Mouse (Mus musculus) lung, postnatal 0 days (tissue): ENCODE data around the gene Pim2. TPM values are rescaled to one million over a fixed set of nuclear protein-coding genes. Genes with fewer than 3 reads are reported as not detected.

Source experiments
- ATAC-seq: fragments of 200-750 bp; cut with Nextera tagmentation; 2 replicates; pipeline ENCODE4 v1.8.0; 2017; ENCODE audit warnings: moderate library complexity
- DNase-seq: peaks from one replicate; pipeline ENCODE4 v3.0.0-alpha.2; 2016; ENCODE audit warnings: low spot score
- H3K27ac ChIP-seq: fragments of 300-500 bp; sonication (generic); 2 replicates; pipeline ENCODE4 v1.5.1; 2014; ENCODE audit warnings: antibody characterized with exemption, mild to moderate bottlenecking, low read length, mixed read lengths
- H3K27me3 ChIP-seq: fragments of 300-500 bp; sonication (generic); replicated peaks from 2 replicates; pipeline ENCODE4 v1.6.1; 2014; ENCODE audit warnings: low read length, mixed read lengths; ENCODE audit not compliant: insufficient read depth
- H3K36me3 ChIP-seq: fragments of 300-500 bp; sonication (generic); 2 replicates; pipeline ENCODE4 v1.6.1; 2014; ENCODE audit warnings: low read length, mixed read lengths; ENCODE audit not compliant: insufficient read depth
- H3K4me1 ChIP-seq: fragments of 300-500 bp; sonication (generic); 2 replicates; pipeline ENCODE4 v1.6.1; 2014; ENCODE audit warnings: antibody characterized with exemption, low read depth, low read length, mixed read lengths; ENCODE audit not compliant: insufficient read depth
- H3K4me2 ChIP-seq: fragments of 300-500 bp; sonication (generic); replicated peaks from 2 replicates; pipeline ENCODE4 v1.6.1; 2014; ENCODE audit warnings: low read depth, mild to moderate bottlenecking, low read length, moderate library complexity, mixed read lengths
- H3K4me3 ChIP-seq: fragments of 300-500 bp; sonication (generic); 2 replicates; pipeline ENCODE4 v1.5.1; 2014; ENCODE audit warnings: low read depth, low read length
- H3K9ac ChIP-seq: fragments of 300-500 bp; sonication (generic); replicated peaks from 2 replicates; pipeline ENCODE4 v1.6.1; 2014; ENCODE audit warnings: low read depth, mild to moderate bottlenecking
- H3K9me3 ChIP-seq: fragments of 300-500 bp; sonication (generic); 2 replicates; pipeline ENCODE4 v1.6.1; 2016; ENCODE audit warnings: low read length, mixed read lengths
- CTCF ChIP-seq: IDR thresholded peaks from 2 replicates; pipeline ENCODE4 v1.5.1; 2016; ENCODE audit warnings: antibody characterized with exemption, mild to moderate bottlenecking
- EP300 ChIP-seq: IDR thresholded peaks from 2 replicates; pipeline ENCODE4 v1.6.1; 2016; ENCODE audit warnings: antibody characterized with exemption, mild to moderate bottlenecking, control low read depth
- WGBS: fragments of 180-500 bp; shearing (Covaris S2); extraction: QIAGEN DNeasy Blood & Tissue Kit; methylation state at CpG from one replicate; pipeline ENCODE4 v1.1.7; 2014; 5-methylcytosine and 5-hydroxymethylcytosine counted together
- polyA plus RNA-seq: library from polyadenylated mRNA; unstranded; fragments of >200 nt; fragmentation: Nextera tagmentation; extraction: Ambion mirVana; gene quantifications from 2 replicates; pipeline ENCODE4 v1.2.1, GENCODE M21; 2015

Pim2 gene
- polyA plus RNA-seq, 1 experiment from 2014 or later = 5.5 TPM

GRCm38 (mm10) chrX:7919601-7920383, 41.7 kb downstream of the Pim2 start, which contains the start of gene Pcsk1n:
TSS of gene Pcsk1n (plus strand) at chrX:7919822.
- WGBS = 16% methylated on average over 17 of the region's 40 CpGs
- H3K4me2 ChIP-seq = no peak within 1 kb of the TSS
- TF ChIP-seq EP300 (no peak), CTCF (no peak)
- peaks cover 9% of the 10 kb centered on the region; the same call in 1 of the 2 replicates for H3K27me3 ChIP-seq
- H3K9me3 ChIP-seq = no peaks in the 10 kb centered on the region
- H3K9ac ChIP-seq = no peak within 1 kb of the TSS
- no peak within 1 kb of the TSS for H3K4me3 ChIP-seq
- DNase-seq = no peak
- no peaks in the 10 kb centered on the region for H3K4me1 ChIP-seq
- no peak within 1 kb of the TSS for H3K27ac ChIP-seq
- no peaks in the 10 kb centered on the region for H3K36me3 ChIP-seq
- no peak for ATAC-seq

GRCm38 (mm10) chrX:7922032-7922431, 44.0 kb downstream of the Pim2 start:
- Histone ChIP-seq H3K27me3 (peaks cover 9% of the 10 kb centered on the region; the same call in 1 of the 2 replicates), H3K4me3 (0 out of 2 replicates have a peak overlapping the region, but pooled peaks have one; percentile 3), H3K4me1 (no peaks in the 10 kb centered on the region), H3K4me2 (peak overlapping the region; percentile 43), H3K9ac (no peak overlapping the region), H3K27ac (no peak overlapping the region), H3K9me3 (no peaks in the 10 kb centered on the region), H3K36me3 (no peaks in the 10 kb centered on the region)
- 13% methylated on average over 25 of the region's 48 CpGs for WGBS
- TF ChIP-seq CTCF (no peak), EP300 (no peak)
- DNase-seq (no peak), ATAC-seq (0 out of 2 replicates have a peak, but pooled peaks have one; percentile 16)

GRCm38 (mm10) chrX:7926266-7926665, 48.2 kb downstream of the Pim2 start:
- ATAC-seq (no peak), DNase-seq (no peak)
- TF ChIP-seq EP300 (no peak), CTCF (no peak)
- WGBS = 62% methylated on average over 6 of the region's 6 CpGs
- peaks cover 3% of the 10 kb centered on the region; the same call in 1 of the 2 replicates for H3K27me3 ChIP-seq
- no peak overlapping the region for H3K9ac ChIP-seq
- H3K27ac ChIP-seq = no peak overlapping the region
- H3K4me3 ChIP-seq = no peak overlapping the region
- H3K4me2 ChIP-seq = no peak overlapping the region
- no peaks in the 10 kb centered on the region for H3K9me3 ChIP-seq
- H3K36me3 ChIP-seq = no peaks in the 10 kb centered on the region
- H3K4me1 ChIP-seq = no peaks in the 10 kb centered on the region

GRCm38 (mm10) chrX:7927116-7927515, 49.1 kb downstream of the Pim2 start:
- Histone ChIP-seq H3K9me3 (no peaks in the 10 kb centered on the region), H3K27me3 (peaks cover 3% of the 10 kb centered on the region; the same call in 1 of the 2 replicates), H3K4me2 (no peak overlapping the region), H3K27ac (no peak overlapping the region), H3K36me3 (no peaks in the 10 kb centered on the region), H3K9ac (no peak overlapping the region), H3K4me3 (no peak overlapping the region), H3K4me1 (no peaks in the 10 kb centered on the region)
- DNase-seq (no peak), ATAC-seq (no peak)
- 14% methylated on average over 10 of the region's 10 CpGs for WGBS
- TF ChIP-seq CTCF = no peak
- TF ChIP-seq EP300 = no peak

- DNase-seq (no peak), ATAC-seq (no peak)
- WGBS = 14% methylated on average over 18 of the region's 19 CpGs
- Histone ChIP-seq H3K9ac (no peak within 1 kb of the TSS), H3K27ac (no peak within 1 kb of the TSS), H3K4me3 (no peak within 1 kb of the TSS), H3K4me2 (no peak within 1 kb of the TSS), H3K27me3 (0 out of 2 replicates have a peak, but pooled peaks cover 2% of the 10 kb centered on the region), H3K4me1 (no peaks in the 10 kb centered on the region), H3K36me3 (no peaks in the 10 kb centered on the region), H3K9me3 (no peaks in the 10 kb centered on the region)
- TF ChIP-seq EP300 = no peak
- TF ChIP-seq CTCF = no peak
Observed at GRCm38 (mm10) chrX:7928270-7928790, 50.3 kb downstream of the Pim2 start, which contains the start of gene Eras. TSS of gene Eras (minus strand) at chrX:7928607.

Other genes with a start within 250 kb of the Pim2 start
- 1.5 and 1.6 TPM in 2 replicates for gene Syp, start 239.8 kb upstream of the Pim2 start, polyA plus RNA-seq
- gene Prickle3, start 221.0 kb upstream of the Pim2 start, polyA plus RNA-seq = 6.5 and 6.9 TPM in 2 replicates
- 238 and 242 TPM in 2 replicates for gene Plp2, start 206.9 kb upstream of the Pim2 start, polyA plus RNA-seq
- 3.5 and 3.7 TPM in 2 replicates for gene Magix, start 197.0 kb upstream of the Pim2 start, polyA plus RNA-seq
- gene Gpkow, start 181.1 kb upstream of the Pim2 start, polyA plus RNA-seq = 25.9 and 26.1 TPM in 2 replicates
- 202 and 222 TPM in 2 replicates for gene Wdr45, start 163.9 kb upstream of the Pim2 start, polyA plus RNA-seq
- gene Gm45208, start 156.0 kb upstream of the Pim2 start, polyA plus RNA-seq = 0.64 and 2.7 TPM in 2 replicates
- gene Praf2, start 149.8 kb upstream of the Pim2 start, polyA plus RNA-seq = 18.3 and 18.8 TPM in 2 replicates
- 26.4 and 28.2 TPM in 2 replicates for gene Ccdc120, start 127.4 kb upstream of the Pim2 start, polyA plus RNA-seq
- gene Tfe3, start 115.7 kb upstream of the Pim2 start, polyA plus RNA-seq = 22.0 and 27.6 TPM in 2 replicates
- gene Gripap1, start 88.5 kb upstream of the Pim2 start, polyA plus RNA-seq = 22.1 and 25.6 TPM in 2 replicates
- 0.30 and 0.41 TPM in 2 replicates for gene Kcnd1, start 56.0 kb upstream of the Pim2 start, polyA plus RNA-seq
- gene Otud5, start 36.9 kb upstream of the Pim2 start, polyA plus RNA-seq = 29.0 and 30.3 TPM in 2 replicates
- gene Slc35a2, start 5.8 kb downstream of the Pim2 start, polyA plus RNA-seq = 30.0 and 32.2 TPM in 2 replicates
- gene Pqbp1, start 21.0 kb downstream of the Pim2 start, polyA plus RNA-seq = 80.1 and 80.4 TPM in 2 replicates
- 82.3 and 88.9 TPM in 2 replicates for gene Timm17b, start 21.1 kb downstream of the Pim2 start, polyA plus RNA-seq
- not detected in 2 replicates for gene Gm10491, start 29.6 kb downstream of the Pim2 start, polyA plus RNA-seq
- gene Gm10490, start 31.3 kb downstream of the Pim2 start, polyA plus RNA-seq = not detected in 2 replicates
- 0.15 and 0.17 TPM in 2 replicates for gene Pcsk1n, start 41.6 kb downstream of the Pim2 start, polyA plus RNA-seq
- gene Eras, start 50.3 kb downstream of the Pim2 start, polyA plus RNA-seq = not detected in 2 replicates
- 7.2 and 7.5 TPM in 2 replicates for gene Hdac6, start 69.6 kb downstream of the Pim2 start, polyA plus RNA-seq
- 1.8 and 2.0 TPM in 2 replicates for gene Gata1, start 99.8 kb downstream of the Pim2 start, polyA plus RNA-seq
- 0.68 TPM in 1 of 2 replicates, not detected in the other for gene Glod5, start 140.2 kb downstream of the Pim2 start, polyA plus RNA-seq
- gene Suv39h1, start 196.5 kb downstream of the Pim2 start, polyA plus RNA-seq = 13.2 and 13.6 TPM in 2 replicates
- 0.90 and 1.2 TPM in 2 replicates for gene Was, start 212.2 kb downstream of the Pim2 start, polyA plus RNA-seq